Mouse (Mus musculus): ENCODE measurements around the gene Fam84b. TPM values are rescaled to one million over a fixed set of nuclear protein-coding genes. Genes with fewer than 3 reads are reported as not detected.

Fam84b gene
- polyA plus RNA-seq, 1 experiment from 2014 or later, result 32.1 TPM

GRCm38 (mm10) chr15:60839539-60840295 is 13.9 kb downstream of the Fam84b start:
- Histone ChIP-seq H3K27me3 (ENCODE audit: insufficient read depth, low read length) (no peaks in the 10 kb centered on the region), H3K9me3 (ENCODE audit: low read depth, low read length) (no peaks in the 10 kb centered on the region), H3K36me3 (ENCODE audit: insufficient read depth) (no peaks in the 10 kb centered on the region), H3K9ac (no peak overlapping the region), H3K4me1 (ENCODE audit: insufficient read depth) (no peaks in the 10 kb centered on the region), H3K4me2 (no peak overlapping the region), H3K27ac (ENCODE audit: low read depth) (no peak overlapping the region), H3K4me3 (ENCODE audit: low read depth, low read length) (no peak overlapping the region)
- ATAC-seq (ENCODE audit: insufficient read depth) (no peak), DNase-seq (no peak)
- 33% methylated on average over 3 of the region's 3 CpGs for WGBS
- no peak for TF ChIP-seq CTCF (IDR thresholded peaks at IDR 0.05; ENCODE audit: low read depth)

DNA sequence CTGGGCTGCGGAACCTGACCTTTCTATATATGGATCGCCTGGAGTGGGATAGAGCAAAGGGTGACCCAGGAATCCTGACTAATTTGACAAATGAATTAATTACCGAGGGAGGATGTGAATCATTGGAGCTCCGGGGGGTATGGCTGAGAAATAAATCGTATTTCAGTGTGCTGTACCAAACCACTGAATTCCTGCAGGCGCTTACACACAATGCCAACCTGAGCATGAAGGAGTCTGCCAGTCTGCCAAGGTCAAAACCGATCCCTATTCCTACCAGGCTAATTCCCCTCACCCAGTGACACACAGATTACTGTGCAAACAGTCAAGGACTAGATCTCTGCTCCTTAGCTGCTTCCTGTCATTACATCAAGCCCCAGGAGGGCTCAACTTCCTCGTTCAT is 15.4 kb downstream of the Fam84b start:
- H3K27ac ChIP-seq (ENCODE audit: low read depth), result no peak overlapping the region

GRCm38 (mm10) chr15:60837719-60838118 is 15.9 kb downstream of the Fam84b start:
- no peak overlapping the region for H3K4me3 ChIP-seq (ENCODE audit: low read depth, low read length)
- DNase-seq (no peak), ATAC-seq (ENCODE audit: insufficient read depth) (no peak)
- H3K4me2 ChIP-seq, result no peak overlapping the region
- H3K36me3 ChIP-seq (ENCODE audit: insufficient read depth), result no peaks in the 10 kb centered on the region
- H3K27ac ChIP-seq (ENCODE audit: low read depth), result no peak overlapping the region
- 90% methylated on average over 9 of the region's 9 CpGs for WGBS
- H3K4me1 ChIP-seq (ENCODE audit: insufficient read depth), result no peaks in the 10 kb centered on the region
- no peaks in the 10 kb centered on the region for H3K9me3 ChIP-seq (ENCODE audit: low read depth, low read length)
- TF ChIP-seq CTCF (IDR thresholded peaks at IDR 0.05; ENCODE audit: low read depth), result no peak
- no peak overlapping the region for H3K9ac ChIP-seq
- H3K27me3 ChIP-seq (ENCODE audit: insufficient read depth, low read length), result no peaks in the 10 kb centered on the region

More for the DNA sequence above, 15.4 kb downstream of the Fam84b start:
- no peak for TF ChIP-seq CTCF (IDR thresholded peaks at IDR 0.05; ENCODE audit: low read depth)
- no peak overlapping the region for H3K4me3 ChIP-seq (ENCODE audit: low read depth, low read length)
- WGBS, result 66% methylated on average over 8 of the region's 8 CpGs
- H3K4me1 ChIP-seq (ENCODE audit: insufficient read depth), result no peaks in the 10 kb centered on the region
- no peak for DNase-seq
- no peak overlapping the region for H3K4me2 ChIP-seq
- H3K36me3 ChIP-seq (ENCODE audit: insufficient read depth), result no peaks in the 10 kb centered on the region
- no peaks in the 10 kb centered on the region for H3K9me3 ChIP-seq (ENCODE audit: low read depth, low read length)
- H3K27me3 ChIP-seq (ENCODE audit: insufficient read depth, low read length), result no peaks in the 10 kb centered on the region
- ATAC-seq (ENCODE audit: insufficient read depth), result no peak
- H3K9ac ChIP-seq, result no peak overlapping the region

DNA sequence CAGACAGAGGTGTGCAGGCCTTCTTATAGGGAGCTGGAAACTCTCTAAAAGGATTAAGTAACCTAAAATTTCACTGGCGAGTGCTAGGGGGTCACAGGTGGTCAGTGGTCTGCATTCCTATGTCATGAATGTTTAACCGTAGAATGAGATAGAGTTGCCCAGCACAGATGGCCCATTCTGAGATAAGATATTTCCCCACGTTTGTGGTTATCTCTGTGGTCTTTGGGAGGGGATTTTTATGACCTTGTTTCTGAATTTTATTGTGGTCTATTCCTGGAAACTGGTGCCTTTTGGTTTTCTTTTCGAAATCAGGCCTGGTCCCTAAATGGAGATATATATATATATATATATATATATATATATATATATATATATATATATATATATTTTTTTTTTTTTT is 17.3 kb downstream of the Fam84b start:
- Histone ChIP-seq H3K36me3 (ENCODE audit: insufficient read depth) (no peaks in the 10 kb centered on the region), H3K9me3 (ENCODE audit: low read depth, low read length) (no peaks in the 10 kb centered on the region), H3K4me3 (ENCODE audit: low read depth, low read length) (no peak overlapping the region), H3K27ac (ENCODE audit: low read depth) (no peak overlapping the region), H3K27me3 (ENCODE audit: insufficient read depth, low read length) (no peaks in the 10 kb centered on the region), H3K9ac (no peak overlapping the region), H3K4me1 (ENCODE audit: insufficient read depth) (no peaks in the 10 kb centered on the region), H3K4me2 (no peak overlapping the region)
- 40% methylated on average over 4 of the region's 4 CpGs for whole genome bisulfite sequencing
- DNase-seq (no peak), ATAC-seq (ENCODE audit: insufficient read depth) (no peak)
- TF ChIP-seq CTCF (IDR thresholded peaks at IDR 0.05; ENCODE audit: low read depth), result no peak

- Histone ChIP-seq H3K27ac (ENCODE audit: low read depth) (no peak overlapping the region), H3K9me3 (ENCODE audit: low read depth, low read length) (no peaks in the 10 kb centered on the region), H3K4me1 (ENCODE audit: insufficient read depth) (no peaks in the 10 kb centered on the region), H3K27me3 (ENCODE audit: insufficient read depth, low read length) (no peaks in the 10 kb centered on the region), H3K36me3 (ENCODE audit: insufficient read depth) (no peaks in the 10 kb centered on the region), H3K9ac (no peak overlapping the region), H3K4me3 (ENCODE audit: low read depth, low read length) (no peak overlapping the region), H3K4me2 (no peak overlapping the region)
- 79% methylated on average over 5 of the region's 5 CpGs for WGBS
- no peak for TF ChIP-seq CTCF (IDR thresholded peaks at IDR 0.05; ENCODE audit: low read depth)
- ATAC-seq (ENCODE audit: insufficient read depth) (no peak), DNase-seq (no peak)
Observed at GRCm38 (mm10) chr15:60834598-60835571, 18.7 kb downstream of the Fam84b start.

- H3K4me3 ChIP-seq (ENCODE audit: low read depth, low read length), result no peak overlapping the region
- no peak overlapping the region for H3K27ac ChIP-seq (ENCODE audit: low read depth)
- 16% methylated on average over 2 of the region's 2 CpGs for WGBS
- no peak overlapping the region for H3K4me2 ChIP-seq
- H3K27me3 ChIP-seq (ENCODE audit: insufficient read depth, low read length), result no peaks in the 10 kb centered on the region
- H3K4me1 ChIP-seq (ENCODE audit: insufficient read depth), result no peaks in the 10 kb centered on the region
- H3K36me3 ChIP-seq (ENCODE audit: insufficient read depth), result no peaks in the 10 kb centered on the region
- ATAC-seq (ENCODE audit: insufficient read depth) (no peak), DNase-seq (no peak)
- H3K9ac ChIP-seq, result no peak overlapping the region
- H3K9me3 ChIP-seq (ENCODE audit: low read depth, low read length), result no peaks in the 10 kb centered on the region
- TF ChIP-seq CTCF (IDR thresholded peaks at IDR 0.05; ENCODE audit: low read depth), result no peak
Observed at GRCm38 (mm10) chr15:60833476-60834218, 19.9 kb downstream of the Fam84b start.
